Mouse (Mus musculus) stomach, postnatal 0 days (tissue): ENCODE measurements around the gene Chst11.

ENCODE experiments used
- CTCF ChIP-seq: IDR thresholded peaks from 2 replicates; pipeline ENCODE4 v1.5.1; 2016; ENCODE audit warnings: antibody characterized with exemption, low read depth, mild to moderate bottlenecking, moderate library complexity
- EP300 ChIP-seq: optimal IDR thresholded peaks from 2 replicates; pipeline ENCODE3; 2016; ENCODE audit warnings: antibody characterized with exemption

DNA sequence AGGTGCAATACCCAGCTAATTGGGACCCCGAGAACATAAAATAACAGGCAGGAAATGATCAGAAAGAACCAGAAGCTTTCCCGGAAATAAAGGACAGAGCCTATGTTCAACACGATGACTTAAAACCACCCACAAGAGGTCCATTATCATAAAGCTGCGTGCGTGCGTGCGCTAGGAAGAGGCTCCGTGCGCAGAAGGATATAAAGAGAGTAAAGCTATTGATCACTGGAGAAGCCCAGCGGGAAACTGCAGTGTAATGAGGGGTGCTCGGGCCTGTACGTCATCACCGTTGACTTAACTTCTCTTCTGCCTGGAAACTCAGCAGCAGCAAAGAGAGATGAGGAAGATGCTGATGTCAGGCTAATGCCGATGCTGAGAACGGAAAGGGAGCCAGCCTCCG, 224.8 kb downstream of the Chst11 start:
- TF ChIP-seq CTCF (no peak), EP300 (no peak)
